Comparison of ENCODE assay signal across 28 mouse cellular contexts in genomic region chr4:134831934-134832333, GRCm38 (mm10). TPM values are rescaled to one million over a fixed set of nuclear protein-coding genes. Genes with fewer than 3 reads are reported as not detected.
"Had no signal": no experiment of that assay in that cellular context is flagged by ENCODE, and none has a peak within 500 bp of the region (broad histone marks: within the 10 kb centered on the region; RNA-seq: fewer than 3 reads in every experiment).

No protein-coding gene starts in this region.

- H3K27me3 ChIP-seq: embryonic facial prominence, embryonic 12.5 days; embryonic facial prominence, embryonic 13.5 days; embryonic facial prominence, embryonic 15.5 days; forebrain, embryonic 12.5 days; forebrain, embryonic 13.5 days; forebrain, embryonic 15.5 days had no signal

- H3K27ac ChIP-seq: embryonic facial prominence, embryonic 10.5 days; embryonic facial prominence, embryonic 12.5 days; embryonic facial prominence, embryonic 13.5 days; embryonic facial prominence, embryonic 15.5 days; forebrain, embryonic 10.5 days; forebrain, embryonic 12.5 days; forebrain, embryonic 13.5 days; forebrain, embryonic 15.5 days; gastrocnemius, adult 2 months had no signal

- H3K4me1 ChIP-seq: embryonic facial prominence, embryonic 10.5 days; embryonic facial prominence, embryonic 12.5 days; embryonic facial prominence, embryonic 13.5 days; embryonic facial prominence, embryonic 15.5 days; forebrain, embryonic 10.5 days; forebrain, embryonic 12.5 days; forebrain, embryonic 13.5 days; forebrain, embryonic 15.5 days had no signal

- H3K4me3 ChIP-seq: embryonic facial prominence, embryonic 10.5 days; embryonic facial prominence, embryonic 12.5 days; embryonic facial prominence, embryonic 13.5 days; embryonic facial prominence, embryonic 15.5 days; erythroblast, embryonic 14.5 days; forebrain, embryonic 10.5 days; forebrain, embryonic 12.5 days; forebrain, embryonic 13.5 days; forebrain, embryonic 15.5 days; gastrocnemius, adult 2 months had no signal

- H3K9ac ChIP-seq: embryonic facial prominence, embryonic 12.5 days; embryonic facial prominence, embryonic 13.5 days; embryonic facial prominence, embryonic 15.5 days; forebrain, embryonic 12.5 days; forebrain, embryonic 13.5 days; forebrain, embryonic 15.5 days; forebrain, postnatal 0 days had no signal

- H3K4me2 ChIP-seq: embryonic facial prominence, embryonic 12.5 days; embryonic facial prominence, embryonic 13.5 days; embryonic facial prominence, embryonic 15.5 days; forebrain, embryonic 12.5 days; forebrain, embryonic 13.5 days; forebrain, embryonic 15.5 days had no signal

- DNase-seq: cerebellum, adult 2 months; cerebellum, adult 8-10 months; cerebellum, adult 9-10 months; cerebellum, adult 9-11 months; cerebellum, postnatal 10 days; cerebellum, postnatal 14 days; cerebellum, postnatal 25 days; cerebellum, postnatal 36 days; embryo, embryonic 11 days; forebrain, postnatal 0 days; gastrocnemius, adult 2 months; gastrocnemius, postnatal 10 days; gastrocnemius, postnatal 14 days; gastrocnemius, postnatal 25 days; gastrocnemius, postnatal 36 days; heart, adult 18-20 months had no signal

RNA-seq across cellular contexts. Expression of gene Rhd, which starts 32.4 kb away (rescaled TPM):
- total RNA-seq: gastrocnemius, adult 18-20 months; gastrocnemius, adult 2 months; gastrocnemius, adult 8-10 months; gastrocnemius, postnatal 25 days; gastrocnemius, postnatal 36 days; granulocyte monocyte progenitor cell, adult 5-6 weeks had no signal
